Mouse (Mus musculus) MEL (cell line): ENCODE measurements around the gene Gm11084. TPM values are rescaled to one million over a fixed set of nuclear protein-coding genes. Genes with fewer than 3 reads are reported as not detected.
A peak's percentile ranks its signal among the peaks of the same experiment; 100 is the strongest.

Experiments
- DNase-seq: peaks from one replicate; pipeline ENCODE4 v3.0.0; 2011; ENCODE audit warnings: low read depth, low spot score
- H3K27ac ChIP-seq: 2 replicates; pipeline ENCODE4 v1.5.1; 2012; ENCODE audit warnings: low read depth, mild to moderate bottlenecking, control low read depth, low read length, moderate library complexity; ENCODE audit not compliant: control insufficient read depth
- H3K27me3 ChIP-seq, 2 experiments: fragments of 150-350 bp in 1 of 2; sonication (generic) in 1 of 2; 2 replicates each; pipeline ENCODE4 v1.6.1; 2012; ENCODE audit warnings: low read length in 2 of 2, mild to moderate bottlenecking in 2 of 2, improper control_type of control experiment in 1 of 2, moderate library complexity in 1 of 2; ENCODE audit not compliant: insufficient read depth in 2 of 2, control insufficient read depth in 1 of 2
- H3K36me3 ChIP-seq, 2 experiments: 2 replicates each; pipeline ENCODE4 v1.6.1; 2012 to 2014; ENCODE audit warnings: low read length in 2 of 2, improper control_type of control experiment in 1 of 2, inconsistent platforms in 1 of 2, mild to moderate bottlenecking in 1 of 2; ENCODE audit not compliant: insufficient read depth in 2 of 2, control insufficient read depth in 1 of 2
- H3K4me1 ChIP-seq, 2 experiments: fragments of 150-350 bp in 1 of 2; sonication (generic) in 1 of 2; 2 replicates each; pipeline ENCODE4 v1.6.1; 2012; ENCODE audit warnings: low read length in 2 of 2, improper control_type of control experiment in 1 of 2, mild to moderate bottlenecking in 1 of 2; ENCODE audit not compliant: insufficient read depth in 2 of 2, control insufficient read depth in 1 of 2
- H3K4me3 ChIP-seq, 2 experiments: fragments of 150-350 bp in 1 of 2; sonication (generic) in 1 of 2; 2 replicates each; pipeline ENCODE4 v1.5.1; 2012; ENCODE audit warnings: low read depth in 2 of 2, low read length in 2 of 2, mild to moderate bottlenecking in 2 of 2, moderate library complexity in 2 of 2, control low read depth in 1 of 2, improper control_type of control experiment in 1 of 2; ENCODE audit not compliant: control insufficient read depth in 1 of 2, insufficient read depth in 1 of 2
- H3K79me2 ChIP-seq: 2 replicates; pipeline ENCODE4 v1.6.1; 2012; ENCODE audit warnings: mild to moderate bottlenecking, low read length, moderate library complexity; ENCODE audit not compliant: control insufficient read depth, poor library complexity, insufficient read depth
- H3K9ac ChIP-seq: 2 replicates; pipeline ENCODE4 v1.6.1; 2012; ENCODE audit warnings: low read depth, mild to moderate bottlenecking, control low read depth, low read length, moderate library complexity; ENCODE audit not compliant: control insufficient read depth, poor library complexity, severe bottlenecking
- H3K9me3 ChIP-seq: fragments of 150-350 bp; sonication (generic); replicated peaks from 2 replicates; pipeline ENCODE4 v1.6.1; 2012; ENCODE audit warnings: mild to moderate bottlenecking, low read length, improper control_type of control experiment, moderate library complexity; ENCODE audit not compliant: insufficient read depth
- BHLHE40 ChIP-seq: IDR thresholded peaks from 2 replicates; pipeline ENCODE4 v1.6.1; 2012; ENCODE audit warnings: low read depth, mild to moderate bottlenecking, inconsistent platforms, low read length, improper control_type of control experiment, borderline replicate concordance
- CHD2 ChIP-seq: IDR thresholded peaks from 2 replicates; pipeline ENCODE4 v1.6.1; 2011; ENCODE audit warnings: low read length, improper control_type of control experiment
- CTCF ChIP-seq, 3 experiments: IDR thresholded peaks in 2 of 3; conservative IDR thresholded peaks in 1 of 3; 2 replicates each; pipeline ENCODE4 v1.5.1; 2011 to 2012; ENCODE audit warnings: low read length in 3 of 3, low read depth in 2 of 3, mild to moderate bottlenecking in 2 of 3, improper control_type of control experiment in 1 of 3, inconsistent platforms in 1 of 3, mixed read lengths in 1 of 3, moderate library complexity in 1 of 3; ENCODE audit not compliant: control insufficient read depth in 1 of 3, insufficient read depth in 1 of 3, poor library complexity in 1 of 3, severe bottlenecking in 1 of 3
- E2F4 ChIP-seq: IDR thresholded peaks from 2 replicates; pipeline ENCODE4 v1.6.1; 2011; ENCODE audit warnings: low read depth, low read length, improper control_type of control experiment, borderline replicate concordance
- ELF1 ChIP-seq: IDR thresholded peaks from 2 replicates; pipeline ENCODE4 v1.6.1; 2014; ENCODE audit warnings: low read depth, mild to moderate bottlenecking, inconsistent platforms, low read length, improper control_type of control experiment, moderate library complexity
- EP300 ChIP-seq, 2 experiments: IDR thresholded peaks; 2 replicates each; pipeline ENCODE4 v1.6.1; 2011; ENCODE audit warnings: improper control_type of control experiment in 2 of 2, low read length in 2 of 2, low read depth in 1 of 2, mild to moderate bottlenecking in 1 of 2
- ETS1 ChIP-seq: IDR thresholded peaks from 2 replicates; pipeline ENCODE4 v1.6.1; 2012; ENCODE audit warnings: low read depth, mild to moderate bottlenecking, inconsistent platforms, low read length, improper control_type of control experiment, moderate library complexity
- GABPA ChIP-seq: IDR thresholded peaks from 2 replicates; pipeline ENCODE4 v1.6.1; 2012; ENCODE audit warnings: low read depth, mild to moderate bottlenecking, inconsistent platforms, low read length, improper control_type of control experiment, moderate library complexity
- HCFC1 ChIP-seq: IDR thresholded peaks from 2 replicates; pipeline ENCODE4 v1.6.1; 2012; ENCODE audit warnings: low read depth, mild to moderate bottlenecking, inconsistent platforms, low read length, improper control_type of control experiment, moderate library complexity
- JUND ChIP-seq: IDR thresholded peaks from 2 replicates; pipeline ENCODE4 v1.6.1; 2011; ENCODE audit warnings: low read depth, mild to moderate bottlenecking, improper control_type of control experiment, low read length
- MAX ChIP-seq: IDR thresholded peaks from 2 replicates; pipeline ENCODE4 v1.6.1; 2011; ENCODE audit warnings: low read length, improper control_type of control experiment
- MAZ ChIP-seq: IDR thresholded peaks from 2 replicates; pipeline ENCODE4 v1.6.1; 2012; ENCODE audit warnings: low read depth, mild to moderate bottlenecking, inconsistent platforms, low read length, improper control_type of control experiment
- MEF2A ChIP-seq: IDR thresholded peaks from 2 replicates; pipeline ENCODE4 v1.6.1; 2014; ENCODE audit warnings: low read depth, mild to moderate bottlenecking, inconsistent platforms, low read length, improper control_type of control experiment; ENCODE audit not compliant: poor library complexity, insufficient replicate concordance, severe bottlenecking; ENCODE audit errors: extremely low read depth
- MXI1 ChIP-seq: IDR thresholded peaks from 2 replicates; pipeline ENCODE4 v1.6.1; 2011; ENCODE audit warnings: mild to moderate bottlenecking, low read depth, low read length, improper control_type of control experiment
- MYB ChIP-seq: IDR thresholded peaks from 2 replicates; pipeline ENCODE4 v1.6.1; 2011; ENCODE audit warnings: mild to moderate bottlenecking, low read depth, low read length, improper control_type of control experiment
- MYC ChIP-seq: IDR thresholded peaks from 2 replicates; pipeline ENCODE4 v1.6.1; 2011; ENCODE audit warnings: low read depth, mild to moderate bottlenecking, low read length, improper control_type of control experiment, moderate library complexity
- NRF1 ChIP-seq: IDR thresholded peaks from 2 replicates; pipeline ENCODE4 v1.6.1; 2014; ENCODE audit warnings: low read depth, mild to moderate bottlenecking, inconsistent platforms, low read length, improper control_type of control experiment, moderate library complexity; ENCODE audit not compliant: poor library complexity, insufficient read depth, severe bottlenecking
- POLR2A ChIP-seq, 2 experiments: IDR thresholded peaks; 2 replicates each; pipeline ENCODE4 v1.6.1; 2011 to 2012; ENCODE audit warnings: low read length in 2 of 2, mild to moderate bottlenecking in 2 of 2, control low read depth in 1 of 2, improper control_type of control experiment in 1 of 2, low read depth in 1 of 2, moderate library complexity in 1 of 2; ENCODE audit not compliant: control insufficient read depth in 1 of 2, insufficient read depth in 1 of 2, poor library complexity in 1 of 2
- POLR2AphosphoS2 ChIP-seq: IDR thresholded peaks from 2 replicates; pipeline ENCODE4 v1.6.1; 2011; ENCODE audit warnings: low read length, improper control_type of control experiment
- RCOR1 ChIP-seq: IDR thresholded peaks from 2 replicates; pipeline ENCODE4 v1.6.1; 2012; ENCODE audit warnings: low read depth, mild to moderate bottlenecking, inconsistent platforms, low read length, improper control_type of control experiment
- SMC3 ChIP-seq: IDR thresholded peaks from 2 replicates; pipeline ENCODE4 v1.6.1; 2011; ENCODE audit warnings: low read depth, low read length, improper control_type of control experiment
- TAL1 ChIP-seq: IDR thresholded peaks from 2 replicates; pipeline ENCODE4 v1.6.1; 2012; ENCODE audit warnings: mild to moderate bottlenecking, inconsistent platforms, low read length, moderate library complexity, mixed read lengths
- TBP ChIP-seq: IDR thresholded peaks from 2 replicates; pipeline ENCODE4 v1.8.0; 2011; ENCODE audit warnings: low read depth, low read length, improper control_type of control experiment
- UBTF ChIP-seq: IDR thresholded peaks from 2 replicates; pipeline ENCODE4 v1.6.1; 2012; ENCODE audit warnings: low read depth, mild to moderate bottlenecking, inconsistent platforms, low read length, improper control_type of control experiment, moderate library complexity, borderline replicate concordance; ENCODE audit not compliant: insufficient read depth
- USF1 ChIP-seq: IDR thresholded peaks from 2 replicates; pipeline ENCODE4 v1.6.1; 2014; ENCODE audit warnings: low read depth, mild to moderate bottlenecking, inconsistent platforms, low read length, improper control_type of control experiment, moderate library complexity
- ZC3H11A ChIP-seq: IDR thresholded peaks from 2 replicates; pipeline ENCODE4 v1.6.1; 2012; ENCODE audit warnings: low read depth, mild to moderate bottlenecking, inconsistent platforms, low read length, improper control_type of control experiment
- ZMIZ1 ChIP-seq: IDR thresholded peaks from 2 replicates; pipeline ENCODE4 v1.6.1; 2012; ENCODE audit warnings: low read depth, mild to moderate bottlenecking, inconsistent platforms, low read length, improper control_type of control experiment, moderate library complexity
- polyA plus RNA-seq, 2 experiments: library from polyadenylated mRNA; stranded (reverse) in 1 of 2; unstranded in 1 of 2; fragments of >175 nt in 1 of 2; fragments of >200 nt in 1 of 2; gene quantifications; 2 replicates each; pipeline versions ENCODE4 v1.2.1 to v1.2.4; 2012; ENCODE audit warnings: low replicate concordance in 2 of 2, low read depth in 1 of 2; ENCODE audit not compliant: insufficient read length in 2 of 2, insufficient read depth in 1 of 2, missing spikeins in 1 of 2
- total RNA-seq: library from RNA; depleted of rRNA; stranded (reverse); fragments of 300-350 nt; gene quantifications from 2 replicates; pipeline ENCODE4 v1.2.3, GENCODE M21; 2012

Gene Gm11084
- total and polyA plus RNA-seq, 3 experiments: not detected

DNA sequence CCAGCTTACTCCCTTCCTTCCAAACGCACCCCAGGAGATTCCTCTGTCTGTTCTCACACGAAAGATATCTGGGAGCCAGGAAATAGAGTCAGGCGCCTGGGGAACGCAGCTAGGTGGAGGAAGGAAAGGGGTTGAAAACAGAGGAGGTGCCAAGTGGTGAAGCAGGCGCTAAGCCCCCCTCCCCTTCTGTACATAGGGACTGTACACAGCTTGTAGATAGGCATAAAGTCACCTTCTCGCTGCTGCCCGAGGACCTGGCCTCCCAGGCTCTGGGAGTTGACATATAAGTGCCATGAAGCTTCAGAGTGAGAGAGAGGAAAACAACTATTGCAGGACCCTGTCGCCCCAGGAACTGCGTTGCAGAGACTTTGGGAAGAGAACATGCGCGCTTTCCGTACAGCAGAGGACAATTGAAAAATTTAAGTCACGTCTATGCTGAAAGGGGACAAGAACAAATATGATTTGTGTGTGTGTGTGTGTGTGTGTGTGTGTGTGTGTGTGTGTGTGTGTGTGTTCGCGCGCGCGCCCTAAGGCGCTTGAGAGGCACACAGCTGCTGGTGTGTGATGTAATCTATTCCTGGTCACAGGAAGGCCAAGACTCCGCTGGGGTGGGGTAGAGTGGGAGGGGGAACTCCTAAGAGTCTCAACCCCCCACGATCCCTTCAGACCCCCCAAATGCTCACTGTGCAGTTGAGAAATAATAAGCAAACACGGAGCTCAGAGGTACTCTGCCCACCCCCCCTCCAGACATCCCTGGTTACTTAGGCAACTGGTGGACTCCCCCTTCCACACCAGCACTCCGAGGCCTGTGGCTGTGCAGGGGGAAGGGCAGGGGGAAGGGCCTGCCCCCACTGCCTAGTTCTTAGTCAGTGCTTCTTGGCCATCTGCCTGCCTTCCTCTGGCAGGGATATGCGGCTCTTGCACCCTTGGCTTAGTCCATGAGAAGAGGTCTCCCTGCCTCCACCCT lies 17.5 kb upstream of the Gm11084 start:
- peak overlapping the region; percentile 48 to 66 for H3K4me3 ChIP-seq
- TF ChIP-seq NRF1 (peak; percentile 42; the same call in 1 of the 2 replicates), CTCF (IDR thresholded peaks at IDR 0.05 in 2 of 3, conservative IDR thresholded peaks at IDR 0.05 in 1 of 3; ENCODE audit: control insufficient read depth in 1 of 3, insufficient read depth in 1 of 3, low read depth in 2 of 3, low read length in 3 of 3, poor library complexity in 1 of 3, severe bottlenecking in 1 of 3) (no peak), ETS1 (peak; percentile 72; the same call in 1 of the 2 replicates), MEF2A (no peak), ZC3H11A (0 out of 2 replicates have a peak, but pooled peaks have one; percentile 8), MAZ (peak; percentile 21; the same call in 1 of the 2 replicates), GABPA (no peak), ZMIZ1 (0 out of 2 replicates have a peak, but pooled peaks have one; percentile 35), EP300 (IDR thresholded peaks at IDR 0.05; ENCODE audit: low read depth in 1 of 2, low read length in 2 of 2) (peak in 1 of 2 experiments; percentile 12; a peak in 1 of 4 replicates)
- DNase-seq: peak; percentile 79
- peak overlapping the region; percentile 51 for H3K27ac ChIP-seq
- H3K9me3 ChIP-seq: no peaks in the 10 kb centered on the region
- no peaks in the 10 kb centered on the region for H3K79me2 ChIP-seq
- H3K9ac ChIP-seq: peak overlapping the region; percentile 50
- no peaks in the 10 kb centered on the region for H3K27me3 ChIP-seq
- H3K4me1 ChIP-seq: peaks cover 18 to 44% of the 10 kb centered on the region in 2 experiments
- H3K36me3 ChIP-seq: peaks cover 0 to 33% of the 10 kb centered on the region in 2 experiments; a peak in 2 of 4 replicates

- peak overlapping the region; percentile 48 to 66 for H3K4me3 ChIP-seq
- TF ChIP-seq POLR2AphosphoS2 (0 out of 2 replicates have a peak, but pooled peaks have one; percentile 31), BHLHE40 (peak; percentile 42; the same call in 1 of the 2 replicates), ETS1 (peak; percentile 78), POLR2A (IDR thresholded peaks at IDR 0.05; ENCODE audit: control insufficient read depth in 1 of 2, insufficient read depth in 1 of 2, low read depth in 1 of 2, low read length in 2 of 2, poor library complexity in 1 of 2) (peak; percentile 44 to 55; a peak in 2 of 4 replicates), TAL1 (0 out of 2 replicates have a peak, but pooled peaks have one; percentile 6), MYB (no peak), MYC (no peak), HCFC1 (peak; percentile 57; the same call in 1 of the 2 replicates), MAX (peak; percentile 45; the same call in 1 of the 2 replicates), E2F4 (no peak), ELF1 (0 out of 2 replicates have a peak, but pooled peaks have one; percentile 46), CHD2 (no peak), CTCF (IDR thresholded peaks at IDR 0.05 in 2 of 3, conservative IDR thresholded peaks at IDR 0.05 in 1 of 3; ENCODE audit: control insufficient read depth in 1 of 3, insufficient read depth in 1 of 3, low read depth in 2 of 3, low read length in 3 of 3, poor library complexity in 1 of 3, severe bottlenecking in 1 of 3) (no peak), RCOR1 (peak; percentile 57; the same call in 1 of the 2 replicates), TBP (peak; percentile 64; the same call in 1 of the 2 replicates), USF1 (no peak), MEF2A (no peak), UBTF (no peak), MXI1 (peak; percentile 64), SMC3 (no peak), JUND (no peak)
These were observed 16.5 kb upstream of the Gm11084 start for GRCm38 (mm10) chr2:73003049-73003448.

More at GRCm38 (mm10) chr2:73003049-73003448, 16.5 kb upstream of the Gm11084 start:
- Histone ChIP-seq H3K9me3 (no peaks in the 10 kb centered on the region), H3K79me2 (no peaks in the 10 kb centered on the region), H3K36me3 (peaks cover 0 to 33% of the 10 kb centered on the region in 2 experiments; a peak in 2 of 4 replicates), H3K27ac (peak overlapping the region; percentile 69), H3K4me1 (peaks cover 20 to 44% of the 10 kb centered on the region in 2 experiments), H3K9ac (peak overlapping the region; percentile 50), H3K27me3 (no peaks in the 10 kb centered on the region)
- DNase-seq: peak; percentile 92
